Mouse (Mus musculus) embryonic facial prominence, embryonic 11.5 days (tissue): ENCODE measurements around the gene Zfp575. TPM values are rescaled to one million over a fixed set of nuclear protein-coding genes. Genes with fewer than 3 reads are reported as not detected.

Experiments used
- ATAC-seq: fragments of 200-750 bp; cut with Nextera tagmentation; replicated peaks from 2 replicates; pipeline ENCODE4 v1.8.0; 2017; ENCODE audit warnings: low read depth; ENCODE audit not compliant: insufficient number of reproducible peaks, low FRiP score, low TSS enrichment
- DNase-seq: peaks from one replicate; pipeline ENCODE4 v3.0.0-alpha.2; 2015; ENCODE audit warnings: low spot score
- H3K27ac ChIP-seq: fragments of 300-500 bp; sonication (generic); replicated peaks from 2 replicates; pipeline ENCODE4 v1.5.1; 2014; ENCODE audit warnings: mild to moderate bottlenecking, low read depth, low read length, control low read depth
- H3K27me3 ChIP-seq: fragments of 300-500 bp; sonication (generic); 2 replicates; pipeline ENCODE4 v1.6.1; 2014; ENCODE audit warnings: mild to moderate bottlenecking, low read length, moderate library complexity, mixed read lengths; ENCODE audit not compliant: control insufficient read depth, insufficient read depth
- H3K36me3 ChIP-seq: fragments of 300-500 bp; sonication (generic); replicated peaks from 2 replicates; pipeline ENCODE4 v1.6.1; 2014; ENCODE audit warnings: low read depth, mild to moderate bottlenecking, low read length, moderate library complexity, mixed read lengths; ENCODE audit not compliant: control insufficient read depth, insufficient read depth
- H3K4me1 ChIP-seq: fragments of 300-500 bp; sonication (generic); 2 replicates; pipeline ENCODE4 v1.6.1; 2014; ENCODE audit warnings: low read length, mixed read lengths; ENCODE audit not compliant: control insufficient read depth, insufficient read depth
- H3K4me2 ChIP-seq: fragments of 300-500 bp; sonication (generic); 2 replicates; pipeline ENCODE4 v1.6.1; 2014; ENCODE audit warnings: low read depth, mild to moderate bottlenecking, control low read depth, low read length, moderate library complexity
- H3K4me3 ChIP-seq: fragments of 300-500 bp; sonication (generic); 2 replicates; pipeline ENCODE4 v1.5.1; 2014; ENCODE audit warnings: low read depth, low read length, control low read depth
- H3K9ac ChIP-seq: fragments of 300-500 bp; sonication (generic); replicated peaks from 2 replicates; pipeline ENCODE4 v1.6.1; 2014; ENCODE audit warnings: mild to moderate bottlenecking, control low read depth, low read length
- H3K9me3 ChIP-seq: fragments of 300-500 bp; sonication (generic); replicated peaks from 2 replicates; pipeline ENCODE4 v1.6.1; 2016; ENCODE audit warnings: mild to moderate bottlenecking, low read length, inconsistent platforms, mixed read lengths; ENCODE audit not compliant: control insufficient read depth
- WGBS: fragments of 180-500 bp; shearing (Covaris S2); extraction: QIAGEN DNeasy Blood & Tissue Kit; methylation state at CpG from one replicate; pipeline ENCODE4 v1.1.7; 2014; 5-methylcytosine and 5-hydroxymethylcytosine counted together
- polyA plus RNA-seq: library from polyadenylated mRNA; unstranded; fragments of >200 nt; fragmentation: Nextera tagmentation; extraction: Ambion mirVana; gene quantifications from 2 replicates; pipeline ENCODE4 v1.2.1, GENCODE M21; 2014

The Zfp575 gene
- polyA plus RNA-seq, 1 experiment from 2014 or later, result 0.91 TPM

GRCm38 (mm10) chr7:24547534-24548036, 39.9 kb downstream of the Zfp575 start:
- H3K36me3 ChIP-seq, result no peaks in the 10 kb centered on the region; the same call in 1 of the 2 replicates
- H3K4me3 ChIP-seq, result peak overlapping the region; percentile 85
- H3K27me3 ChIP-seq, result no peaks in the 10 kb centered on the region
- no peaks in the 10 kb centered on the region for H3K9me3 ChIP-seq
- H3K4me1 ChIP-seq, result peaks cover 3% of the 10 kb centered on the region
- no peak for DNase-seq
- H3K27ac ChIP-seq, result 0 out of 2 replicates have a peak overlapping the region, but pooled peaks have one; percentile 7
- WGBS, result 25% methylated on average over 13 of the region's 13 CpGs
- H3K4me2 ChIP-seq, result peak overlapping the region; percentile 65
- ATAC-seq, result no peak; the same call in 1 of the 2 replicates
- H3K9ac ChIP-seq, result peak overlapping the region; percentile 83

- Histone ChIP-seq H3K9me3 (no peaks in the 10 kb centered on the region), H3K4me3 (peak overlapping the region; percentile 85), H3K27ac (peak overlapping the region; percentile 7; the same call in 1 of the 2 replicates), H3K4me2 (peak overlapping the region; percentile 65), H3K27me3 (no peaks in the 10 kb centered on the region), H3K4me1 (peaks cover 3% of the 10 kb centered on the region), H3K36me3 (no peaks in the 10 kb centered on the region; the same call in 1 of the 2 replicates), H3K9ac (peak overlapping the region; percentile 83)
- peak; percentile 98 for ATAC-seq
- peak; percentile 100 for DNase-seq
- under 1% methylated on average over 55 of the region's 57 CpGs for WGBS
These were observed 40.6 kb downstream of the Zfp575 start for GRCm38 (mm10) chr7:24546634-24547389.

- Histone ChIP-seq H3K27me3 (no peaks in the 10 kb centered on the region), H3K9ac (peak within 1 kb of the TSS; percentile 83), H3K4me1 (peaks cover 3% of the 10 kb centered on the region), H3K27ac (peak within 1 kb of the TSS; percentile 7; the same call in 1 of the 2 replicates), H3K4me3 (peak within 1 kb of the TSS; percentile 85), H3K9me3 (no peaks in the 10 kb centered on the region), H3K36me3 (no peaks in the 10 kb centered on the region; the same call in 1 of the 2 replicates), H3K4me2 (peak within 1 kb of the TSS; percentile 65)
- 0 out of 2 replicates have a peak, but pooled peaks have one; percentile 1 for ATAC-seq
- 37% methylated on average over 13 of the region's 13 CpGs for WGBS
- DNase-seq, result no peak
These were observed 41.3 kb downstream of the Zfp575 start, which contains the start of the genes Pinlyp and Xrcc1 for GRCm38 (mm10) chr7:24546068-24546614. Gene Pinlyp (minus strand): TSS chr7:24546118. Gene Xrcc1 (plus strand): TSS chr7:24546289.

- H3K4me3 ChIP-seq, result no peak overlapping the region
- H3K27ac ChIP-seq, result no peak overlapping the region
- H3K9ac ChIP-seq, result no peak overlapping the region
- 90% methylated on average over 2 of the region's 2 CpGs for WGBS
- H3K9me3 ChIP-seq, result no peaks in the 10 kb centered on the region
- ATAC-seq, result no peak
- no peaks in the 10 kb centered on the region for H3K36me3 ChIP-seq
- DNase-seq, result no peak
- peaks cover 3% of the 10 kb centered on the region for H3K4me1 ChIP-seq
- H3K4me2 ChIP-seq, result no peak overlapping the region
- no peaks in the 10 kb centered on the region for H3K27me3 ChIP-seq
These were observed 42.9 kb downstream of the Zfp575 start for GRCm38 (mm10) chr7:24544506-24544905.

GRCm38 (mm10) chr7:24539686-24540085, 47.8 kb downstream of the Zfp575 start:
- 91% methylated on average over 4 of the region's 4 CpGs for WGBS
- H3K9me3 ChIP-seq, result no peaks in the 10 kb centered on the region
- H3K27me3 ChIP-seq, result no peaks in the 10 kb centered on the region
- H3K4me2 ChIP-seq, result no peak overlapping the region
- no peaks in the 10 kb centered on the region for H3K36me3 ChIP-seq
- no peak overlapping the region for H3K27ac ChIP-seq
- no peak overlapping the region for H3K9ac ChIP-seq
- DNase-seq (no peak), ATAC-seq (no peak)
- no peaks in the 10 kb centered on the region for H3K4me1 ChIP-seq
- H3K4me3 ChIP-seq, result no peak overlapping the region

GRCm38 (mm10) chr7:24538701-24539100, 48.7 kb downstream of the Zfp575 start:
- H3K9me3 ChIP-seq, result no peaks in the 10 kb centered on the region
- no peak overlapping the region for H3K4me3 ChIP-seq
- peaks cover 3% of the 10 kb centered on the region; the same call in 1 of the 2 replicates for H3K4me1 ChIP-seq
- no peak overlapping the region for H3K9ac ChIP-seq
- 74% methylated on average over 5 of the region's 5 CpGs for WGBS
- no peak overlapping the region for H3K27ac ChIP-seq
- ATAC-seq, result no peak
- H3K4me2 ChIP-seq, result no peak overlapping the region; the same call in 1 of the 2 replicates
- no peak for DNase-seq
- no peaks in the 10 kb centered on the region; the same call in 1 of the 2 replicates for H3K27me3 ChIP-seq
- no peaks in the 10 kb centered on the region; the same call in 1 of the 2 replicates for H3K36me3 ChIP-seq

- Histone ChIP-seq H3K27ac (no peak overlapping the region), H3K4me1 (peaks cover 3% of the 10 kb centered on the region; the same call in 1 of the 2 replicates), H3K4me3 (no peak overlapping the region), H3K4me2 (no peak overlapping the region), H3K27me3 (peaks cover 5% of the 10 kb centered on the region), H3K36me3 (peaks cover 3% of the 10 kb centered on the region), H3K9me3 (no peaks in the 10 kb centered on the region), H3K9ac (no peak overlapping the region)
- ATAC-seq (no peak), DNase-seq (no peak)
- 48% methylated on average over 5 of the region's 5 CpGs for WGBS
These were observed 49.3 kb downstream of the Zfp575 start for GRCm38 (mm10) chr7:24538154-24538553.
